Mouse (Mus musculus): ENCODE results near the gene Gpr107.

The Gpr107 gene

GRCm38 (mm10) chr2:31151892-31152812, at the start of gene Gpr107:
Gene Gpr107, plus strand, starts transcription at chr2:31152316.
- DNase-seq (ENCODE audit: low spot score in 2 of 2): peak; percentile 61 to 79

- no peak for DNase-seq (ENCODE audit: low spot score in 2 of 2)
Observed at GRCm38 (mm10) chr2:31103321-31103720, 48.8 kb upstream of the Gpr107 start.

GRCm38 (mm10) chr2:31105279-31105678, 46.8 kb upstream of the Gpr107 start:
- no peak for DNase-seq (ENCODE audit: low spot score in 2 of 2)

- DNase-seq (ENCODE audit: low spot score in 2 of 2): no peak
Observed at GRCm38 (mm10) chr2:31106004-31106403, 46.1 kb upstream of the Gpr107 start.

GRCm38 (mm10) chr2:31106621-31107320, 45.3 kb upstream of the Gpr107 start:
- DNase-seq (ENCODE audit: low spot score in 2 of 2): no peak

- no peak for DNase-seq (ENCODE audit: low spot score in 2 of 2)
Observed at GRCm38 (mm10) chr2:31108186-31108585, 43.9 kb upstream of the Gpr107 start.

GRCm38 (mm10) chr2:31109960-31110548, 42.1 kb upstream of the Gpr107 start:
- no peak for DNase-seq (ENCODE audit: low spot score in 2 of 2)

- DNase-seq (ENCODE audit: low spot score in 2 of 2): no peak
Observed at GRCm38 (mm10) chr2:31111685-31112084, 40.4 kb upstream of the Gpr107 start.

- DNase-seq (ENCODE audit: low spot score in 2 of 2): no peak
Observed at GRCm38 (mm10) chr2:31114205-31114604, 37.9 kb upstream of the Gpr107 start.

GRCm38 (mm10) chr2:31115091-31115942, 36.8 kb upstream of the Gpr107 start:
- DNase-seq (ENCODE audit: low spot score in 2 of 2): no peak

- DNase-seq (ENCODE audit: low spot score in 2 of 2): no peak
Observed at GRCm38 (mm10) chr2:31115943-31116731, 36.0 kb upstream of the Gpr107 start.

- no peak for DNase-seq (ENCODE audit: low spot score in 2 of 2)
Observed at GRCm38 (mm10) chr2:31118211-31118610, 33.9 kb upstream of the Gpr107 start.

GRCm38 (mm10) chr2:31118639-31119380, 33.3 kb upstream of the Gpr107 start:
- no peak for DNase-seq (ENCODE audit: low spot score in 2 of 2)

GRCm38 (mm10) chr2:31119795-31120194, 32.3 kb upstream of the Gpr107 start:
- peak; percentile 48 to 58 for DNase-seq (ENCODE audit: low spot score in 2 of 2)

- no peak for DNase-seq (ENCODE audit: low spot score in 2 of 2)
Observed at GRCm38 (mm10) chr2:31121131-31121693, 30.9 kb upstream of the Gpr107 start.

GRCm38 (mm10) chr2:31122806-31123205, 29.3 kb upstream of the Gpr107 start:
- no peak for DNase-seq (ENCODE audit: low spot score in 2 of 2)

GRCm38 (mm10) chr2:31123493-31123892, 28.6 kb upstream of the Gpr107 start:
- DNase-seq (ENCODE audit: low spot score in 2 of 2): no peak

- no peak for DNase-seq (ENCODE audit: low spot score in 2 of 2)
Observed at GRCm38 (mm10) chr2:31124694-31125093, 27.4 kb upstream of the Gpr107 start.

GRCm38 (mm10) chr2:31125156-31125555, 27.0 kb upstream of the Gpr107 start:
- DNase-seq (ENCODE audit: low spot score in 2 of 2): no peak

GRCm38 (mm10) chr2:31126048-31126447, 26.1 kb upstream of the Gpr107 start:
- no peak for DNase-seq (ENCODE audit: low spot score in 2 of 2)
